Mouse (Mus musculus): ENCODE measurements around the gene Adamts12.

- TF ChIP-seq POLR2A (IDR thresholded peaks at IDR 0.05; ENCODE audit: low read depth, low read length) (no peak), CTCF (IDR thresholded peaks at IDR 0.05; ENCODE audit: extremely low read depth, insufficient read depth, insufficient read length, insufficient replicate concordance) (no peak)
Observed at GRCm38 (mm10) chr15:11186711-11187110, 122.1 kb downstream of the Adamts12 start.

All from spleen, adult 2 months (tissue).